Mouse (Mus musculus): Measurements from ENCODE around the gene Apol6.

DNA sequence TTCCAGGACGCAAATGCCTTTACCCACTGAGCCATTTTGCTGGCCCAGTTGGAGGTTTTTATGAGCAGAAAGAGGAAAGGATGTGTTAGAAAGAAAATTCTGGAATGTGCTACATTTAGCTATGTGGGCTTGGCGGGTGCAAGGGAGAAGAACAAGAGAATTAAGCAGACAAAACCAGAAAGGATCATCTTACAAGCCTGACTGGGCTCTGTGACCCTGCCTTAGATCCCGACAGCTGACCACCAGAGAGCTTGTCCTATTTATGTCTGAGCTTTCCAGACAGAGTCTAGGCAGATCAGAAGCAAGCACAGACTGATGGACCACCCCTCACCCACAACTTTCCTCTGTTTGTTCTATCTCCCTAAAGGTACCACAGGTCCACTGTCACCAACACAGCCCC is 13.3 kb upstream of the Apol6 start:
- TF ChIP-seq CTCF (IDR thresholded peaks at IDR 0.05; ENCODE audit: extremely low read depth, insufficient read depth, low read length) (no peak), POLR2A (IDR thresholded peaks at IDR 0.05; ENCODE audit: extremely low read depth, insufficient read depth, low read length) (no peak)

Measured in cortical plate, adult 2 months (tissue).